Mouse (Mus musculus) MEL (cell line): ENCODE results near the gene Tbl1x. TPM values are rescaled to one million over a fixed set of nuclear protein-coding genes. Genes with fewer than 3 reads are reported as not detected.

Source experiments
- DNase-seq: peaks from one replicate; pipeline ENCODE4 v3.0.0; 2011; ENCODE audit warnings: low read depth, low spot score
- H3K27ac ChIP-seq: 2 replicates; pipeline ENCODE4 v1.5.1; 2012; ENCODE audit warnings: low read depth, mild to moderate bottlenecking, control low read depth, low read length, moderate library complexity; ENCODE audit not compliant: control insufficient read depth
- H3K27me3 ChIP-seq, 2 experiments: fragments of 150-350 bp in 1 of 2; sonication (generic) in 1 of 2; 2 replicates each; pipeline ENCODE4 v1.6.1; 2012; ENCODE audit warnings: low read length in 2 of 2, mild to moderate bottlenecking in 2 of 2, improper control_type of control experiment in 1 of 2, moderate library complexity in 1 of 2; ENCODE audit not compliant: insufficient read depth in 2 of 2, control insufficient read depth in 1 of 2
- H3K36me3 ChIP-seq, 2 experiments: 2 replicates each; pipeline ENCODE4 v1.6.1; 2012 to 2014; ENCODE audit warnings: low read length in 2 of 2, improper control_type of control experiment in 1 of 2, inconsistent platforms in 1 of 2, mild to moderate bottlenecking in 1 of 2; ENCODE audit not compliant: insufficient read depth in 2 of 2, control insufficient read depth in 1 of 2
- H3K4me1 ChIP-seq, 2 experiments: fragments of 150-350 bp in 1 of 2; sonication (generic) in 1 of 2; 2 replicates each; pipeline ENCODE4 v1.6.1; 2012; ENCODE audit warnings: low read length in 2 of 2, improper control_type of control experiment in 1 of 2, mild to moderate bottlenecking in 1 of 2; ENCODE audit not compliant: insufficient read depth in 2 of 2, control insufficient read depth in 1 of 2
- H3K4me3 ChIP-seq, 2 experiments: fragments of 150-350 bp in 1 of 2; sonication (generic) in 1 of 2; 2 replicates each; pipeline ENCODE4 v1.5.1; 2012; ENCODE audit warnings: low read depth in 2 of 2, low read length in 2 of 2, mild to moderate bottlenecking in 2 of 2, moderate library complexity in 2 of 2, control low read depth in 1 of 2, improper control_type of control experiment in 1 of 2; ENCODE audit not compliant: control insufficient read depth in 1 of 2, insufficient read depth in 1 of 2
- H3K79me2 ChIP-seq: 2 replicates; pipeline ENCODE4 v1.6.1; 2012; ENCODE audit warnings: mild to moderate bottlenecking, low read length, moderate library complexity; ENCODE audit not compliant: control insufficient read depth, poor library complexity, insufficient read depth
- H3K9ac ChIP-seq: 2 replicates; pipeline ENCODE4 v1.6.1; 2012; ENCODE audit warnings: low read depth, mild to moderate bottlenecking, control low read depth, low read length, moderate library complexity; ENCODE audit not compliant: control insufficient read depth, poor library complexity, severe bottlenecking
- H3K9me3 ChIP-seq: fragments of 150-350 bp; sonication (generic); replicated peaks from 2 replicates; pipeline ENCODE4 v1.6.1; 2012; ENCODE audit warnings: mild to moderate bottlenecking, low read length, improper control_type of control experiment, moderate library complexity; ENCODE audit not compliant: insufficient read depth
- CHD2 ChIP-seq: IDR thresholded peaks from 2 replicates; pipeline ENCODE4 v1.6.1; 2011; ENCODE audit warnings: low read length, improper control_type of control experiment
- CTCF ChIP-seq, 3 experiments: IDR thresholded peaks in 2 of 3; conservative IDR thresholded peaks in 1 of 3; 2 replicates each; pipeline ENCODE4 v1.5.1; 2011 to 2012; ENCODE audit warnings: low read length in 3 of 3, low read depth in 2 of 3, mild to moderate bottlenecking in 2 of 3, improper control_type of control experiment in 1 of 3, inconsistent platforms in 1 of 3, mixed read lengths in 1 of 3, moderate library complexity in 1 of 3; ENCODE audit not compliant: control insufficient read depth in 1 of 3, insufficient read depth in 1 of 3, poor library complexity in 1 of 3, severe bottlenecking in 1 of 3
- ELF1 ChIP-seq: IDR thresholded peaks from 2 replicates; pipeline ENCODE4 v1.6.1; 2014; ENCODE audit warnings: low read depth, mild to moderate bottlenecking, inconsistent platforms, low read length, improper control_type of control experiment, moderate library complexity
- EP300 ChIP-seq, 2 experiments: IDR thresholded peaks; 2 replicates each; pipeline ENCODE4 v1.6.1; 2011; ENCODE audit warnings: improper control_type of control experiment in 2 of 2, low read length in 2 of 2, low read depth in 1 of 2, mild to moderate bottlenecking in 1 of 2
- ETS1 ChIP-seq: IDR thresholded peaks from 2 replicates; pipeline ENCODE4 v1.6.1; 2012; ENCODE audit warnings: low read depth, mild to moderate bottlenecking, inconsistent platforms, low read length, improper control_type of control experiment, moderate library complexity
- GATA1 ChIP-seq: IDR thresholded peaks from 2 replicates; pipeline ENCODE4 v1.6.1; 2011; ENCODE audit warnings: low read depth, low read length, improper control_type of control experiment
- JUND ChIP-seq: IDR thresholded peaks from 2 replicates; pipeline ENCODE4 v1.6.1; 2011; ENCODE audit warnings: low read depth, mild to moderate bottlenecking, improper control_type of control experiment, low read length
- MAFK ChIP-seq: IDR thresholded peaks from 2 replicates; pipeline ENCODE4 v1.6.1; 2011; ENCODE audit warnings: low read depth, mild to moderate bottlenecking, low read length, improper control_type of control experiment, borderline replicate concordance
- POLR2AphosphoS5 ChIP-seq: IDR thresholded peaks from 2 replicates; pipeline ENCODE4 v1.6.1; 2012; ENCODE audit warnings: low read depth, borderline replicate concordance, mild to moderate bottlenecking, inconsistent platforms, low read length, moderate library complexity, mixed read lengths
- RAD21 ChIP-seq: IDR thresholded peaks from 2 replicates; pipeline ENCODE4 v1.6.1; 2011; ENCODE audit warnings: mild to moderate bottlenecking, low read depth, low read length, improper control_type of control experiment
- SIN3A ChIP-seq: IDR thresholded peaks from 2 replicates; pipeline ENCODE4 v1.6.1; 2012; ENCODE audit warnings: low read length, improper control_type of control experiment, inconsistent platforms
- SMC3 ChIP-seq: IDR thresholded peaks from 2 replicates; pipeline ENCODE4 v1.6.1; 2011; ENCODE audit warnings: low read depth, low read length, improper control_type of control experiment
- UBTF ChIP-seq: IDR thresholded peaks from 2 replicates; pipeline ENCODE4 v1.6.1; 2012; ENCODE audit warnings: low read depth, mild to moderate bottlenecking, inconsistent platforms, low read length, improper control_type of control experiment, moderate library complexity, borderline replicate concordance; ENCODE audit not compliant: insufficient read depth
- ZC3H11A ChIP-seq: IDR thresholded peaks from 2 replicates; pipeline ENCODE4 v1.6.1; 2012; ENCODE audit warnings: low read depth, mild to moderate bottlenecking, inconsistent platforms, low read length, improper control_type of control experiment
- ZNF384 ChIP-seq: IDR thresholded peaks from 2 replicates; pipeline ENCODE4 v1.6.1; 2012; ENCODE audit warnings: low read depth, mild to moderate bottlenecking, inconsistent platforms, low read length, improper control_type of control experiment
- polyA plus RNA-seq, 2 experiments: library from polyadenylated mRNA; stranded (reverse) in 1 of 2; unstranded in 1 of 2; fragments of >175 nt in 1 of 2; fragments of >200 nt in 1 of 2; gene quantifications; 2 replicates each; pipeline versions ENCODE4 v1.2.1 to v1.2.4; 2012; ENCODE audit warnings: low replicate concordance in 2 of 2, low read depth in 1 of 2; ENCODE audit not compliant: insufficient read length in 2 of 2, insufficient read depth in 1 of 2, missing spikeins in 1 of 2
- total RNA-seq: library from RNA; depleted of rRNA; stranded (reverse); fragments of 300-350 nt; gene quantifications from 2 replicates; pipeline ENCODE4 v1.2.3, GENCODE M21; 2012

The Tbl1x gene
- total and polyA plus RNA-seq, 3 experiments, result 17.1 to 42.5 (median 27.6) TPM

GRCm38 (mm10) chrX:77636499-77636898 is 125.7 kb downstream of the Tbl1x start:
- Histone ChIP-seq H3K27me3 (no peaks in the 10 kb centered on the region), H3K4me3 (no peak overlapping the region), H3K4me1 (peaks cover 0 to 4% of the 10 kb centered on the region in 2 experiments; a peak in 2 of 4 replicates), H3K79me2 (no peaks in the 10 kb centered on the region), H3K9me3 (no peaks in the 10 kb centered on the region), H3K36me3 (peaks cover 0 to 9% of the 10 kb centered on the region in 2 experiments; a peak in 3 of 4 replicates), H3K27ac (no peak overlapping the region)
- no peak for DNase-seq
- TF ChIP-seq GATA1, result no peak
- no peak for TF ChIP-seq POLR2AphosphoS5
- no peak for TF ChIP-seq ZNF384
- no peak for TF ChIP-seq CTCF (IDR thresholded peaks at IDR 0.05 in 2 of 3, conservative IDR thresholded peaks at IDR 0.05 in 1 of 3; ENCODE audit: control insufficient read depth in 1 of 3, insufficient read depth in 1 of 3, low read depth in 2 of 3, low read length in 3 of 3, poor library complexity in 1 of 3, severe bottlenecking in 1 of 3)
- TF ChIP-seq EP300 (IDR thresholded peaks at IDR 0.05; ENCODE audit: low read depth in 1 of 2, low read length in 2 of 2), result no peak
- TF ChIP-seq ELF1, result no peak
- TF ChIP-seq MAFK, result no peak
- TF ChIP-seq UBTF, result no peak
- TF ChIP-seq, all 39 proteins: peak for 0
- no peak overlapping the region for H3K9ac ChIP-seq

GRCm38 (mm10) chrX:77638076-77638475 is 127.3 kb downstream of the Tbl1x start:
- Histone ChIP-seq H3K36me3 (peaks cover 0 to 9% of the 10 kb centered on the region in 2 experiments; a peak in 3 of 4 replicates), H3K9me3 (no peaks in the 10 kb centered on the region), H3K27me3 (no peaks in the 10 kb centered on the region), H3K27ac (no peak overlapping the region), H3K4me3 (no peak overlapping the region), H3K9ac (no peak overlapping the region), H3K4me1 (peaks cover 0 to 4% of the 10 kb centered on the region in 2 experiments; a peak in 2 of 4 replicates), H3K79me2 (no peaks in the 10 kb centered on the region)
- DNase-seq, result peak; percentile 63
- TF ChIP-seq CHD2 (no peak), SMC3 (peak; percentile 74), ZNF384 (no peak), RAD21 (peak; percentile 87), ETS1 (0 out of 2 replicates have a peak, but pooled peaks have one; percentile 11), SIN3A (0 out of 2 replicates have a peak, but pooled peaks have one; percentile 28), CTCF (IDR thresholded peaks at IDR 0.05 in 2 of 3, conservative IDR thresholded peaks at IDR 0.05 in 1 of 3; ENCODE audit: control insufficient read depth in 1 of 3, insufficient read depth in 1 of 3, low read depth in 2 of 3, low read length in 3 of 3, poor library complexity in 1 of 3, severe bottlenecking in 1 of 3) (peak in 2 of 3 experiments; percentile 42 to 71; a peak in 4 of 6 replicates), ZC3H11A (peak; percentile 71)

GRCm38 (mm10) chrX:77640301-77640700 is 129.5 kb downstream of the Tbl1x start:
- Histone ChIP-seq H3K27me3 (no peaks in the 10 kb centered on the region), H3K4me1 (peaks cover 0 to 4% of the 10 kb centered on the region in 2 experiments; a peak in 2 of 4 replicates), H3K27ac (no peak overlapping the region), H3K79me2 (no peaks in the 10 kb centered on the region), H3K9ac (no peak overlapping the region), H3K4me3 (no peak overlapping the region), H3K36me3 (peaks cover 0 to 9% of the 10 kb centered on the region in 2 experiments), H3K9me3 (no peaks in the 10 kb centered on the region)
- DNase-seq, result peak; percentile 43
- TF ChIP-seq EP300 (IDR thresholded peaks at IDR 0.05; ENCODE audit: low read depth in 1 of 2, low read length in 2 of 2) (no peak), ELF1 (no peak), JUND (no peak), RAD21 (no peak), ETS1 (no peak)
